Mouse (Mus musculus): Measurements from ENCODE around the gene Ccdc184. TPM values are rescaled to one million over a fixed set of nuclear protein-coding genes. Genes with fewer than 3 reads are reported as not detected.

Ccdc184 gene
- polyA plus RNA-seq, 1 experiment from 2014 or later, result 0.40 TPM

- WGBS, result 80% methylated on average over 5 of the region's 5 CpGs
Observed at GRCm38 (mm10) chr15:98213336-98213870, 46.4 kb downstream of the Ccdc184 start.

GRCm38 (mm10) chr15:98214130-98214529, 47.2 kb downstream of the Ccdc184 start:
- no peaks in the 10 kb centered on the region for H3K36me3 ChIP-seq (ENCODE audit: control insufficient read depth, insufficient read depth, low read length)
- no peak for ATAC-seq (ENCODE audit: insufficient number of reproducible peaks, low FRiP score, low TSS enrichment, low read depth)
- H3K4me3 ChIP-seq (ENCODE audit: low read depth, low read length), result no peak overlapping the region
- H3K27ac ChIP-seq (replicated peaks; ENCODE audit: low read depth, low read length), result no peak overlapping the region
- H3K9ac ChIP-seq (ENCODE audit: low read length), result no peak overlapping the region
- H3K4me1 ChIP-seq (ENCODE audit: control insufficient read depth, insufficient read depth, low read length), result no peaks in the 10 kb centered on the region
- no peaks in the 10 kb centered on the region for H3K27me3 ChIP-seq (ENCODE audit: control insufficient read depth, insufficient read depth, low read length)
- H3K9me3 ChIP-seq (ENCODE audit: control insufficient read depth, low read length), result no peaks in the 10 kb centered on the region
- no peak overlapping the region for H3K4me2 ChIP-seq (ENCODE audit: low read depth, severe bottlenecking)
- WGBS, result 76% methylated on average over 5 of the region's 5 CpGs
- DNase-seq (ENCODE audit: low spot score), result no peak

More at GRCm38 (mm10) chr15:98213336-98213870, 46.4 kb downstream of the Ccdc184 start:
- no peak for DNase-seq (ENCODE audit: low spot score)
- Histone ChIP-seq H3K4me3 (ENCODE audit: low read depth, low read length) (no peak overlapping the region), H3K9me3 (ENCODE audit: control insufficient read depth, low read length) (no peaks in the 10 kb centered on the region), H3K27me3 (ENCODE audit: control insufficient read depth, insufficient read depth, low read length) (no peaks in the 10 kb centered on the region), H3K36me3 (ENCODE audit: control insufficient read depth, insufficient read depth, low read length) (no peaks in the 10 kb centered on the region), H3K4me2 (ENCODE audit: low read depth, severe bottlenecking) (no peak overlapping the region), H3K4me1 (ENCODE audit: control insufficient read depth, insufficient read depth, low read length) (no peaks in the 10 kb centered on the region), H3K9ac (ENCODE audit: low read length) (no peak overlapping the region), H3K27ac (replicated peaks; ENCODE audit: low read depth, low read length) (no peak overlapping the region)
- ATAC-seq (ENCODE audit: insufficient number of reproducible peaks, low FRiP score, low TSS enrichment, low read depth), result no peak

Other genes with a start within 250 kb of the Ccdc184 start
- 34.7 and 36.8 TPM in 2 replicates for gene Tmem106c, start 203.0 kb upstream of the Ccdc184 start, polyA plus RNA-seq (2014; fragmentation: Nextera tagmentation; extraction: Ambion mirVana)
- 237 and 243 TPM in 2 replicates for gene Col2a1, start 162.5 kb upstream of the Ccdc184 start, polyA plus RNA-seq (2014; fragmentation: Nextera tagmentation; extraction: Ambion mirVana)
- gene Pfkm, start 74.6 kb upstream of the Ccdc184 start, polyA plus RNA-seq (2014; fragmentation: Nextera tagmentation; extraction: Ambion mirVana), result 39.7 and 41.8 TPM in 2 replicates
- 50.9 and 57.5 TPM in 2 replicates for gene Senp1, start 73.4 kb upstream of the Ccdc184 start, polyA plus RNA-seq (2014; fragmentation: Nextera tagmentation; extraction: Ambion mirVana)
- gene Asb8, start 1.5 kb upstream of the Ccdc184 start, polyA plus RNA-seq (2014; fragmentation: Nextera tagmentation; extraction: Ambion mirVana), result 47.1 and 47.2 TPM in 2 replicates
- not detected in 2 replicates for gene Olfr288, start 28.4 kb downstream of the Ccdc184 start, polyA plus RNA-seq (2014; fragmentation: Nextera tagmentation; extraction: Ambion mirVana)
- not detected in 2 replicates for gene Gm44579, start 53.8 kb downstream of the Ccdc184 start, polyA plus RNA-seq (2014; fragmentation: Nextera tagmentation; extraction: Ambion mirVana)
- gene Olfr287, start 53.9 kb downstream of the Ccdc184 start, polyA plus RNA-seq (2014; fragmentation: Nextera tagmentation; extraction: Ambion mirVana), result not detected in 2 replicates
- gene Olfr286, start 67.3 kb downstream of the Ccdc184 start, polyA plus RNA-seq (2014; fragmentation: Nextera tagmentation; extraction: Ambion mirVana), result not detected in 2 replicates
- not detected in 2 replicates for gene H1fnt, start 90.1 kb downstream of the Ccdc184 start, polyA plus RNA-seq (2014; fragmentation: Nextera tagmentation; extraction: Ambion mirVana)
- 0.04 and 0.16 TPM in 2 replicates for gene Zfp641, start 129.0 kb downstream of the Ccdc184 start, polyA plus RNA-seq (2014; fragmentation: Nextera tagmentation; extraction: Ambion mirVana)
- gene Olfr285, start 150.2 kb downstream of the Ccdc184 start, polyA plus RNA-seq (2014; fragmentation: Nextera tagmentation; extraction: Ambion mirVana), result not detected in 2 replicates
- not detected in 2 replicates for gene Olfr284, start 173.8 kb downstream of the Ccdc184 start, polyA plus RNA-seq (2014; fragmentation: Nextera tagmentation; extraction: Ambion mirVana)
- not detected in 2 replicates for gene Olfr283, start 213.8 kb downstream of the Ccdc184 start, polyA plus RNA-seq (2014; fragmentation: Nextera tagmentation; extraction: Ambion mirVana)

All from limb, embryonic 11.5 days (tissue).